Mouse (Mus musculus) adrenal gland, adult 8-10 months (tissue): ENCODE results near the gene Krtap31-1. TPM values are rescaled to one million over a fixed set of nuclear protein-coding genes. Genes with fewer than 3 reads are reported as not detected.
"Not testable (repeated sequence)": the region's sequence is repeated elsewhere in the genome, so short reads cannot be mapped to it uniquely, and the experiment has no call there.

Experiments
- DNase-seq: peaks from one replicate; pipeline ENCODE4 v3.0.0; 2022
- total RNA-seq, 4 experiments: library from RNA; stranded (reverse); gene quantifications; 2 replicates each; pipeline ENCODE4 v1.2.4; 2022

Gene Krtap31-1
- total RNA-seq, result not detected

DNA sequence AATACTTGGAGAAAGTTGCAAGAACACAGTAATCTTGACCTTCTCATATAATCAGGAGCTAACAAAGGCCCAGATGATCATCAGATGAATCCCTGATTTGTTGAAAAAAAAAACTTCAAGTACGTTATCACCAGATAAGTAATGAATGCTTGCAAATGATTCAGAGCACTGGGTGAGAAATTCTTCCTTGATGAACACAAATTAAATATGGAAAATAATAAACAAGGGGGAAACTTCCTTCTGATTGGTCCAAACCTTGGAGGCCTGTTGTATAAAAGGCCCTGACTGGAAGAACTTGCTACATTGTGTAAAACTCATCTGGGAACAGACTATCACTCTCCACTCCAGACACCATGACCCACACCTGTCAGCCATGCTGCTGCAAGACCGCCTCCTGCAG lies at the start of gene Krtap31-1:
Gene Krtap31-1, plus strand, starts transcription at position 301 of the 400 bp plus-strand sequence.
- DNase-seq, result no peak

DNA sequence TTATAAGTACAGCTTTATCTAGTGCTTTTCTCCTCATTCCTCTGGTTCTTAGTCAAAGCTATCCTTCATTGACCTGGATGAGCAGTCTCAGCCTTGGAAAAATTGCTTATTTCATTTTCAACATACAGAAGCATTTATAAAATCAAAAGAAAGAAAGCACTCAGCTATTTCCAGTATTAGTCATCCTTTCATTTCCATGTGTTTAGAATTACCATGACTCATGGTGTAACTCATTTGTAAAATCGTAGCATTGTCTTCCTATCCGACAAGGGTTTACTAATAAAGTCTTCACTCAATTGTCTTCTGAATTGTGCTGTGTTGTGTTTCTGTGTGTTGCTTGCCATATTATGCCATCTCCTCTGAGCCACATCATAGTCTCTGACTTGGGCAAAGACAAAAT lies 49.0 kb upstream of the Krtap31-1 start:
- DNase-seq, result no peak

DNA sequence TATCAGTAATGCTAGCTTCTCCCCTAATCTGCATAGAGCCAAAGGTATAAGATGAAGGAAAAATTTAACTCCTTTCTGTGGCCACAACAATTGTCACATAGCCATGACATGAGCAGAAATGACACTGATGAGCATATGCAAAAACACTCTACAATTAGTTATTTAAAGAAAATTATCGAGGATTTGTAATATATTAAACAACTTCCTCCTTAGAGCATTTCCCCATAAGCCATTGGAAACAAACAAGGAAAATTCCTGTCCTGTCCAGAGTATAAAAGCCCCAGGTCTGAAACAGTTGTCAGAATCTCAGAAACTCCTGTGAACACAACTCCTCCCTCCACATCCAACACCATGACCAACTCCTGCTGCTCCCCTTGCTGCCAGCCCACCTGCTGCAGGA lies 43.5 kb upstream of the Krtap31-1 start, which contains the start of gene Gm11559:
Gene Gm11559, plus strand, starts transcription at position 301 of the 400 bp plus-strand sequence.
- DNase-seq, result not testable (repeated sequence)

DNA sequence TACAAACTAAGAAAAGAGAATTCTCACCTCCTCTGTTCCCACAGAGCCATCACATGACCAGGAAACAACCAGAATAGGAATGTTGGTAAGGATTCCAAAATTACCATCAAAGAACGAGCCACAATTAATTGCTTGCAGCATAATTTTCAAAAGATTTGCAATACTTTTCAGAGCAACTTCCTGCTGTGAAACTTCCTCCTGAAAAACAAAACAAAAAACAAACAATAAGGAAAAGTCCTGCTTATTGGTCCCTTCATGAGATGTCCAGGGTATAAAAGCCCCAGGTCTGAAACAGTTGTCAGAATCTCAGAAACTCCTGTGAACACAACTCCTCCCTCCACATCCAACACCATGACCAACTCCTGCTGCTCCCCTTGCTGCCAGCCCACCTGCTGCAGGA lies 34.6 kb upstream of the Krtap31-1 start, which contains the start of gene Krtap9-1:
Gene Krtap9-1, plus strand, starts transcription at position 301 of the 400 bp plus-strand sequence.
- not testable (repeated sequence) for DNase-seq

DNA sequence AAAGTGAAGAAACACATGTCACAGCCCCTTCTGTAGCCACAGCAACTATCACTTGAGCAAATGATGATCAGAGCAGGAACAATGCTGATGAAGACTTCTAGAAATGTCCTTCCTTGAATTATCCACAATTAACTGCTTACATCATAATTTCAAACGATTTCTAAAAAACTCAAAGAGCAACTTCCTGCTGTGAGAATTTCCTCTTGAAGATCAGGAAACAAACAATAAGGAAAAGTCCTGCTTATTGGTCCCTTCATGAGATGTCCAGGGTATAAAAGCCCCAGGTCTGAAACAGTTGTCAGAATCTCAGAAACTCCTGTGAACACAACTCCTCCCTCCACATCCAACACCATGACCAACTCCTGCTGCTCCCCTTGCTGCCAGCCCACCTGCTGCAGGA lies 28.8 kb upstream of the Krtap31-1 start, which contains the start of gene Gm11567:
Gene Gm11567, plus strand, starts transcription at position 301 of the 400 bp plus-strand sequence.
- not testable (repeated sequence) for DNase-seq

DNA sequence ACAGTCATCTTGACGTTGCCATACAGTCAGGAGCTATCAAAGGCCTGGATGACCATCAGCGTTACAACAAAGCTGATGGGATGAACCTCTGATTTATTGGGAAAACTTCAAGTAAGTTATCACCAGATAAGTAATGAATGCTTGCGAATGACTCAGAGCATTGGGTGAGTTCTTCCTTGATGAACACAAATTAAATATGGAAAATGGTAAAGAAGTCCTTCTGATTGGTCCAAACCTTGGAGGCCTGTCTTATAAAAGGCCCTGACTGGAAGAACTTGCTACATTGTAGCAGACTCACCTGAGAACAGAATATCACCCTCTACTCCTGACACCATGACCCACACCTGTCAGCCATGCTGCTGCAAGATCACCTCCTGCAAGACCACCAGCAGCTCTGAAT lies 6.7 kb downstream of the Krtap31-1 start, which contains the start of gene Gm11565:
Gene Gm11565, plus strand, starts transcription at position 301 of the 400 bp plus-strand sequence.
- no peak for DNase-seq

DNA sequence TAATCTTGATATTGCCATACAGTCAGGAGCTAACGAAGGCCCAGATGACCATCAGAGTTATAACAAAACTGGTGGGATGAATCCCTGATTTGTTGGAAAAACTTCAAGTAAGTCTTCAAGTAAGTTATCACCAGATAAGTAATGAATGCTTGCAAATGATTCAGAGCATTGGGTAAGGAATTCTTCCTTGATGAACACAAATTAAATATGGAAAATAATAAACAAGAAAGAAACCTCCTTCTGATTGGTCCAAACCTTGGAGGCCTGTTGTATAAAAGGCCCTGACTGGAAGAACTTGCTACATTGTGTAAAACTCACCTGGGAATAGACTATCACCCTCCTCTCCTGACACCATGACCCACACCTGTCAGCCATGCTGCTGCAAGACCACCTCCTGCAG lies 28.3 kb downstream of the Krtap31-1 start, which contains the start of gene Krtap31-2:
Gene Krtap31-2, plus strand, starts transcription at position 301 of the 400 bp plus-strand sequence.
- no peak for DNase-seq

DNA sequence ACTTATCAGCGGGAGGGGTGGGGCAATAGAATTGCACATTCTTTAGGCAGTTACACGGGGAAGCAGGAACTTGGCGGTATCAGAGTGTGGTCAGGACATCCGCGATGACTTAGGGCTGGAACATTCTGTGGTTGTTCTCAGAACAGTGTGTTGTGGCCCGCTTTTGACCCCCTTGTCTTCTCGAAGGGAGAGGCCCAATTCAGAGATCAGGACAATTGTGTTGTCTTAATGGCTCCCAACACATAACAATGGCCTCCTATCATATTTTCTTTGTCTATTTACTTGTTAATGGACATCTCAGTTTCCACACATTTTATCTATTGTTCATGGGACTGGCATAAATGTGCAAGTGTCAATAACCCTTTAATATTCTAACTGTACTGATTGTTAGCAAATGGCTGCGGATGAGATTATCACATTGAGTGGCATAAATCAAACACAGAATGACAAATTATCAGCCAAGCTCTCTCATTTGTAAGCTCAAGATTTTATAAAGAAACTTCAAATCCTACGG lies 30.1 kb downstream of the Krtap31-1 start:
- no peak for DNase-seq

DNA sequence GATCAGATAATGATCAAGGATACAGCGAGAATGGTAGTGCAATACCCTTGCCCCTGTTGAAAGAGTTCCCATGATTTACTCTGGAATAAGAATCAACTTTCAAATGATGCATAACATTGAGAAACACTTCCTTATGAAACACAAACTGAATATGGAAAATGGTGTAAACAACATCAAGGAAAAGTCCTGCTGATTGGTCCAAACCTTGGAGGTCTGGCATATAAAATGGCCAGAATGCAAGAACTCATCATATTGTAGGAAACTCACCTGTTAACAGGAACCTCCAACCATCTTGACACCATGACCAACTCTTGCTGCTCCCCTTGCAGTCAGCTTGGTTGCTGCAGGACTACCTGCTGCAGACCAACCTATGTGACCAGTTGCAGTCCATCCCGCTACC lies 40.5 kb downstream of the Krtap31-1 start, which contains the start of gene Krtap9-5:
Gene Krtap9-5, plus strand, starts transcription at position 301 of the 400 bp plus-strand sequence.
- DNase-seq, result no peak

Other genes starting within 250 kb of the Krtap31-1 start
- gene Gm11563, start 249.0 kb upstream of the Krtap31-1 start, total RNA-seq, result not detected
- not detected for gene Krtap4-6, start 242.0 kb upstream of the Krtap31-1 start, total RNA-seq
- not detected for gene Gm14190, start 217.2 kb upstream of the Krtap31-1 start, total RNA-seq
- gene Gm14180, start 173.6 kb upstream of the Krtap31-1 start, total RNA-seq, result not detected
- not detected for gene Gm11595, start 135.0 kb upstream of the Krtap31-1 start, total RNA-seq
- gene Krtap4-8, start 127.2 kb upstream of the Krtap31-1 start, total RNA-seq, result not detected
- not detected for gene Krtap4-9, start 122.7 kb upstream of the Krtap31-1 start, total RNA-seq
- gene Gm11596, start 114.5 kb upstream of the Krtap31-1 start, total RNA-seq, result not detected
- not detected for gene Gm11569, start 109.0 kb upstream of the Krtap31-1 start, total RNA-seq
- not detected for gene Gm11554, start 103.5 kb upstream of the Krtap31-1 start, total RNA-seq
- not detected for gene Krtap4-13, start 98.0 kb upstream of the Krtap31-1 start, total RNA-seq
- gene Gm11564, start 92.3 kb upstream of the Krtap31-1 start, total RNA-seq, result not detected
- not detected for gene 2300003K06Rik, start 69.9 kb upstream of the Krtap31-1 start, total RNA-seq
- gene Krtap4-16, start 56.3 kb upstream of the Krtap31-1 start, total RNA-seq, result not detected
- not detected for gene Gm11568, start 50.0 kb upstream of the Krtap31-1 start, total RNA-seq
- not detected for gene Gm11559, start 43.4 kb upstream of the Krtap31-1 start, total RNA-seq
- gene Krtap9-1, start 34.5 kb upstream of the Krtap31-1 start, total RNA-seq, result not detected
- not detected for gene Gm11567, start 28.7 kb upstream of the Krtap31-1 start, total RNA-seq
- not detected for gene Gm11565, start 6.8 kb downstream of the Krtap31-1 start, total RNA-seq
- gene Krtap31-2, start 28.4 kb downstream of the Krtap31-1 start, total RNA-seq, result not detected
- gene Krtap9-5, start 40.6 kb downstream of the Krtap31-1 start, total RNA-seq, result not detected
- not detected for gene Krtap29-1, start 71.1 kb downstream of the Krtap31-1 start, total RNA-seq
- gene Krtap16-1, start 78.7 kb downstream of the Krtap31-1 start, total RNA-seq, result not detected
- gene Krtap17-1, start 86.1 kb downstream of the Krtap31-1 start, total RNA-seq, result not detected
- gene Krt33a, start 108.3 kb downstream of the Krtap31-1 start, total RNA-seq, result not detected
- not detected for gene Krt33b, start 121.9 kb downstream of the Krtap31-1 start, total RNA-seq
- not detected for gene Krt34, start 133.6 kb downstream of the Krtap31-1 start, total RNA-seq
- gene Krt31, start 142.6 kb downstream of the Krtap31-1 start, total RNA-seq, result not detected
- gene Krt32, start 180.3 kb downstream of the Krtap31-1 start, total RNA-seq, result not detected
- gene Krt35, start 188.3 kb downstream of the Krtap31-1 start, total RNA-seq, result not detected
- under 1 TPM in 2 of 4 experiments, not detected in 2; 0.31 to 0.40 TPM for gene Krt36, start 197.7 kb downstream of the Krtap31-1 start, total RNA-seq
- gene Krt13, start 213.6 kb downstream of the Krtap31-1 start, total RNA-seq, result not detected
- gene Krt15, start 228.0 kb downstream of the Krtap31-1 start, total RNA-seq, result not detected
- 1 to 10 TPM; 1.3 to 4.2 (median 3.7) TPM for gene Krt19, start 240.7 kb downstream of the Krtap31-1 start, total RNA-seq